Mouse (Mus musculus) heart, adult 2 months (tissue): ENCODE measurements at regions not wholly inside any gene's neighbourhood (a gene's known extent, or its start where the extent isn't known, plus 50 kb on each side); places are given as distances from the start of the nearest gene placed in this dataset.

Experiments used
- CTCF ChIP-seq: fragments of 200-600 bp; IDR thresholded peaks from 2 replicates; pipeline ENCODE4 v1.8.1; 2022; ENCODE audit warnings: antibody characterized with exemption, mild to moderate bottlenecking, moderate library complexity
- POLR2A ChIP-seq: fragments of 200-500 bp; IDR thresholded peaks from 2 replicates; pipeline ENCODE4 v1.6.1; 2011; ENCODE audit warnings: mild to moderate bottlenecking, low read depth, low read length, control low read depth; ENCODE audit not compliant: insufficient read depth

DNA sequence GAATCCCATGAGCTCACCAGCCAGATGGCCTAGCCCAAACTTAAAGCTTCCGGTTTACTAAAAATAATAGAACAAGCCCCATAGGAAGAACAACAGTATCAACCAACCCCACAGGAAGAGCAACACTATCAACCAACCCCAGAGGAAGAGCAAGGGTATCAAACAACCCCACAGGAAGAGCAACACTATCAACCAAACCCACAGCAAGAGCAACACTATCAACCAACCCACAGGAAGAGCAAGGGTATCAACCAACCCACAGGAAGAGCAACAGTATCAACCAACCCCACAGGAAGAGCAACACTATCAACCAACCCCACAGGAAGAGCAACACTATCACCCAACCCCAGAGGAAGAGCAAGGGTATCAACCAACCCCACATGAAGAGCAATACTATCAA, 59.0 kb upstream of the 1700016C15Rik start:
- TF ChIP-seq POLR2A (no peak), CTCF (no peak)
